ENCODE assay signal across 8 mouse cellular contexts in genomic region chr11:80351832-80352430, GRCm38 (mm10). TPM values are rescaled to one million over a fixed set of nuclear protein-coding genes. Genes with fewer than 3 reads are reported as not detected.
A peak's percentile ranks its signal among the peaks of the same experiment; 100 is the strongest.
DNase-seq lines count a peak whose midpoint lies in the region; ATAC-seq and TF ChIP-seq lines count a peak whose summit lies in the region.
"Had no signal": no experiment of that assay in that cellular context is flagged by ENCODE, and none has a peak within 500 bp of the region (broad histone marks: within the 10 kb centered on the region; RNA-seq: fewer than 3 reads in every experiment).

No protein-coding gene starts in this region.

- no peaks in the 10 kb centered on the region for H3K9me3 ChIP-seq in midbrain, embryonic 16.5 days (replicated peaks; ENCODE audit: control insufficient read depth, low read length, poor library complexity, severe bottlenecking)

- no peak for TF ChIP-seq POLR2A in brain, embryonic 14.5 days (IDR thresholded peaks at IDR 0.05; ENCODE audit: borderline replicate concordance, extremely low read depth, insufficient read depth, insufficient read length, poor library complexity, severe bottlenecking)
- no peak for TF ChIP-seq POLR2A in spleen, adult 2 months (IDR thresholded peaks at IDR 0.05; ENCODE audit: low read depth, low read length)

- no peaks in the 10 kb centered on the region for H3K4me1 ChIP-seq in midbrain, embryonic 16.5 days (ENCODE audit: control insufficient read depth, insufficient read depth, low read length)
- no peaks in the 10 kb centered on the region for H3K4me1 ChIP-seq in spleen, adult 2 months (ENCODE audit: control insufficient read depth, insufficient read depth, insufficient read length)

- ATAC-seq in erythroid progenitor cell, adult 5-6 weeks (replicated peaks; ENCODE audit: low FRiP score, poor library complexity, severe bottlenecking) = peak; percentile 91
- peak; percentile 72 to 83 for ATAC-seq in hematopoietic stem cell, adult 5-6 weeks (replicated peaks in 1 of 2; ENCODE audit: insufficient read depth in 1 of 2, low FRiP score in 2 of 2, low TSS enrichment in 1 of 2, low read depth in 1 of 2, poor library complexity in 2 of 2, severe bottlenecking in 2 of 2)
- peak; percentile 32; the same call in 1 of the 2 replicates for ATAC-seq in midbrain, embryonic 16.5 days

- no peaks in the 10 kb centered on the region for H3K36me3 ChIP-seq in midbrain, embryonic 16.5 days (ENCODE audit: control insufficient read depth, insufficient read depth, low read length)
- H3K36me3 ChIP-seq in spleen, adult 2 months (ENCODE audit: control insufficient read depth, insufficient read depth, low read length) = no peaks in the 10 kb centered on the region

- DNase-seq in Muller cell, postnatal 12 days (ENCODE audit: inconsistent ontology term) = peak; percentile 57
- peak; percentile 91 for DNase-seq in brain, embryonic 14.5 days (ENCODE audit: low read depth)
- peak; percentile 82 to 89 for DNase-seq in left cerebral cortex, adult 2 months (ENCODE audit: extremely low spot score in 1 of 2, low spot score in 2 of 2)
- peak; percentile 41 to 78 for DNase-seq in spleen, adult 2 months (ENCODE audit: low read depth in 1 of 2, low spot score in 2 of 2)

- no peaks in the 10 kb centered on the region for H3K27me3 ChIP-seq in midbrain, embryonic 16.5 days (ENCODE audit: control insufficient read depth, insufficient read depth, low read depth, low read length)
- H3K27me3 ChIP-seq in spleen, adult 2 months (ENCODE audit: control insufficient read depth, insufficient read depth, low read length) = 0 out of 2 replicates have a peak, but pooled peaks cover 2% of the 10 kb centered on the region

- intact Hi-C loops in left cerebral cortex, adult 2 months (cut with DNase I) = loop anchor here (1.0 to 5.0 kb wide), 2 partner anchors 50 to 65 kb away; partner anchors contain the start of gene Rhbdl3

- H3K4me2 ChIP-seq in midbrain, embryonic 16.5 days (ENCODE audit: low read length) = no peak overlapping the region

- H3K27ac ChIP-seq in left cerebral cortex, adult 2 months = no peak overlapping the region
- no peak overlapping the region for H3K27ac ChIP-seq in midbrain, embryonic 16.5 days (ENCODE audit: low read length)
- no peak overlapping the region for H3K27ac ChIP-seq in spleen, adult 2 months (ENCODE audit: insufficient read depth, low read length)

- no peak overlapping the region for H3K4me3 ChIP-seq in left cerebral cortex, adult 2 months
- no peak overlapping the region for H3K4me3 ChIP-seq in midbrain, embryonic 16.5 days (ENCODE audit: low read depth, low read length)
- H3K4me3 ChIP-seq in spleen, adult 2 months (ENCODE audit: extremely low read depth, insufficient read depth, insufficient read length) = no peak overlapping the region
- H3K4me3 ChIP-seq: myocyte had no signal

- 74% methylated on average over 5 of the region's 5 CpGs for WGBS in midbrain, embryonic 16.5 days
- 63% methylated on average over 5 of the region's 5 CpGs for WGBS in spleen, adult 2 months

- TF ChIP-seq CTCF in brain, embryonic 14.5 days (IDR thresholded peaks at IDR 0.05; ENCODE audit: borderline replicate concordance, extremely low read depth, insufficient read depth, insufficient read length) = peak; percentile 95
- peak; percentile 97 for TF ChIP-seq CTCF in left cerebral cortex, adult 2 months (IDR thresholded peaks at IDR 0.05)
- peak; percentile 81 for TF ChIP-seq CTCF in spleen, adult 2 months (IDR thresholded peaks at IDR 0.05; ENCODE audit: extremely low read depth, insufficient read depth, insufficient read length, insufficient replicate concordance)

- H3K9ac ChIP-seq in midbrain, embryonic 16.5 days (ENCODE audit: low read depth, low read length) = no peak overlapping the region

RNA-seq across cellular contexts. Expression of gene 5730455P16Rik, which starts 25.9 kb away (rescaled TPM):
- polyA plus RNA-seq in brain, embryonic 14.5 days (2012; rRNA removed) = 12.4 and 15.9 TPM in 2 replicates
- total RNA-seq in erythroid progenitor cell, adult 5-6 weeks (2015; ENCODE audit: low replicate concordance) = 5.8 and 7.5 TPM in 2 replicates
- 4.5 and 5.8 TPM in 2 replicates for total RNA-seq in erythroid progenitor cell, adult 5-6 weeks (2017; ENCODE audit: low replicate concordance)
- total RNA-seq in hematopoietic stem cell, adult 5-6 weeks (2017) = 15.4 and 16.1 TPM in 2 replicates
- total RNA-seq in left cerebral cortex, adult 2 months (2021) = 10 to 100 TPM; 47.8 to 51.7 TPM
- polyA plus RNA-seq in midbrain, embryonic 16.5 days (2015; fragmentation: Nextera tagmentation; extraction: Ambion mirVana) = 38.1 and 39.4 TPM in 2 replicates
- polyA plus RNA-seq in spleen, adult 2 months (2012; rRNA removed) = 3.5 and 4.7 TPM in 2 replicates

RNA-seq across cellular contexts. Expression of gene Zfp207, which starts 31.1 kb away (rescaled TPM):
- polyA plus RNA-seq in brain, embryonic 14.5 days (2012; rRNA removed) = 259 and 273 TPM in 2 replicates
- total RNA-seq in erythroid progenitor cell, adult 5-6 weeks (2015; ENCODE audit: low replicate concordance) = 426 and 462 TPM in 2 replicates
- total RNA-seq in erythroid progenitor cell, adult 5-6 weeks (2017; ENCODE audit: low replicate concordance) = 295 and 332 TPM in 2 replicates
- total RNA-seq in hematopoietic stem cell, adult 5-6 weeks (2017) = 221 and 239 TPM in 2 replicates
- total RNA-seq in left cerebral cortex, adult 2 months (2021) = 100 to 1,000 TPM; 132 to 135 TPM
- polyA plus RNA-seq in midbrain, embryonic 16.5 days (2015; fragmentation: Nextera tagmentation; extraction: Ambion mirVana) = 190 and 202 TPM in 2 replicates
- polyA plus RNA-seq in spleen, adult 2 months (2012; rRNA removed) = 64.0 and 67.3 TPM in 2 replicates

RNA-seq across cellular contexts. Expression of gene Rhbdl3, which starts 51.2 kb away (rescaled TPM):
- 19.6 and 23.4 TPM in 2 replicates for polyA plus RNA-seq in brain, embryonic 14.5 days (2012; rRNA removed)
- not detected in 2 replicates for total RNA-seq in erythroid progenitor cell, adult 5-6 weeks (2015; ENCODE audit: low replicate concordance)
- total RNA-seq in erythroid progenitor cell, adult 5-6 weeks (2017; ENCODE audit: low replicate concordance) = not detected in 2 replicates
- total RNA-seq in hematopoietic stem cell, adult 5-6 weeks (2017) = 1.1 and 4.3 TPM in 2 replicates
- 10 to 100 TPM; 22.9 to 27.7 TPM for total RNA-seq in left cerebral cortex, adult 2 months (2021)
- polyA plus RNA-seq in midbrain, embryonic 16.5 days (2015; fragmentation: Nextera tagmentation; extraction: Ambion mirVana) = 4.7 and 5.1 TPM in 2 replicates
- 2.2 and 2.9 TPM in 2 replicates for polyA plus RNA-seq in spleen, adult 2 months (2012; rRNA removed)

Comparison
In these comparisons a context has a peak if more than half of its experiments do, and no peak if none do; other contexts are left out.
1. ATAC-seq: peak in every context shown above with its lines; median percentile 91 in erythroid progenitor cell, adult 5-6 weeks; 78 in hematopoietic stem cell, adult 5-6 weeks; 32 in midbrain, embryonic 16.5 days.